Mouse (Mus musculus) hindbrain, embryonic 11.5 days (tissue): Measurements from ENCODE around the gene Sumf1. TPM values are rescaled to one million over a fixed set of nuclear protein-coding genes. Genes with fewer than 3 reads are reported as not detected.
A peak's percentile ranks its signal among the peaks of the same experiment; 100 is the strongest.

ENCODE experiments used
- ATAC-seq: fragments of 200-750 bp; cut with Nextera tagmentation; 2 replicates; pipeline ENCODE4 v1.8.0; 2017; ENCODE audit warnings: mild to moderate bottlenecking, moderate TSS enrichment, moderate library complexity; ENCODE audit not compliant: low FRiP score
- DNase-seq: peaks from one replicate; pipeline ENCODE4 v3.0.0-alpha.2; 2015; ENCODE audit warnings: low spot score
- H3K27ac ChIP-seq: fragments of 300-500 bp; sonication (generic); 2 replicates; pipeline ENCODE4 v1.5.1; 2014; ENCODE audit warnings: mild to moderate bottlenecking, low read depth, low read length
- H3K27me3 ChIP-seq: fragments of 300-500 bp; sonication (generic); 2 replicates; pipeline ENCODE4 v1.6.1; 2014; ENCODE audit warnings: mild to moderate bottlenecking, low read length, moderate library complexity, mixed read lengths; ENCODE audit not compliant: control insufficient read depth, insufficient read depth
- H3K36me3 ChIP-seq: fragments of 300-500 bp; sonication (generic); 2 replicates; pipeline ENCODE4 v1.6.1; 2014; ENCODE audit warnings: mild to moderate bottlenecking, low read length, moderate library complexity, mixed read lengths; ENCODE audit not compliant: control insufficient read depth, insufficient read depth
- H3K4me1 ChIP-seq: fragments of 300-500 bp; sonication (generic); replicated peaks from 2 replicates; pipeline ENCODE4 v1.6.1; 2014; ENCODE audit warnings: low read length, mixed read lengths; ENCODE audit not compliant: control insufficient read depth, insufficient read depth
- H3K4me2 ChIP-seq: fragments of 300-500 bp; sonication (generic); replicated peaks from 2 replicates; pipeline ENCODE4 v1.6.1; 2014; ENCODE audit warnings: mild to moderate bottlenecking, low read depth, low read length
- H3K4me3 ChIP-seq: fragments of 300-500 bp; sonication (generic); 2 replicates; pipeline ENCODE4 v1.5.1; 2014; ENCODE audit warnings: low read depth, low read length
- H3K9ac ChIP-seq: fragments of 300-500 bp; sonication (generic); 2 replicates; pipeline ENCODE4 v1.6.1; 2014; ENCODE audit warnings: low read depth, low read length
- H3K9me3 ChIP-seq: fragments of 300-500 bp; sonication (generic); 2 replicates; pipeline ENCODE4 v1.6.1; 2016; ENCODE audit warnings: low read length; ENCODE audit not compliant: control insufficient read depth
- WGBS: fragments of 180-500 bp; shearing (Covaris S2); extraction: QIAGEN DNeasy Blood & Tissue Kit; methylation state at CpG from one replicate; pipeline ENCODE4 v1.1.7; 2014; 5-methylcytosine and 5-hydroxymethylcytosine counted together
- polyA plus RNA-seq: library from polyadenylated mRNA; unstranded; fragments of >200 nt; fragmentation: Nextera tagmentation; extraction: Ambion mirVana; gene quantifications from 2 replicates; pipeline ENCODE4 v1.2.1, GENCODE M21; 2014

Sumf1 gene
- polyA plus RNA-seq, 1 experiment from 2014 or later = 13.3 TPM

- H3K4me1 ChIP-seq = no peaks in the 10 kb centered on the region
- DNase-seq (no peak), ATAC-seq (no peak)
- H3K9ac ChIP-seq = no peak overlapping the region
- no peak overlapping the region for H3K4me3 ChIP-seq
- H3K36me3 ChIP-seq = no peaks in the 10 kb centered on the region
- H3K9me3 ChIP-seq = no peaks in the 10 kb centered on the region
- WGBS = 90% methylated on average over 2 of the region's 2 CpGs
- no peak overlapping the region for H3K27ac ChIP-seq
- H3K4me2 ChIP-seq = no peak overlapping the region
- H3K27me3 ChIP-seq = no peaks in the 10 kb centered on the region
Measured at GRCm38 (mm10) chr6:108073931-108074330, 111.5 kb downstream of the Sumf1 start.

DNA sequence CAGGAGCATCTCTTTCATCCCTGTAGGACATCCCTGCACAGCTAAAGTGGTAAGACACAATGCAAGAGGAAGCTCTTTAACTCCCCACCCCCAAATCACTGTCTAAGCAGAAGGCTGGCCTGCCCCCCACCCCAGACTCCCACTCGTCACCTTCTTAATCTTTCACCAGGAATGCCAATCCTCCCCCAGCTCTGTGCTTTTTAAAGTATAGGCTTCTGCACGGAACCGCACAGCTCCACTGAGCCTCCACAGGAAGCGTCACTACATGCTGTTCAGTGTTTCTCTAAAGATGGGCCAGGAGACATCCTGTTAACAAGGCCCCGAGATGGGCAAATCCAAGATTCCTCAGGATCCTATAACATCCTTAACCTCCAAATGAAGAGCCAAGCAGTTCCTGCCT lies 112.3 kb downstream of the Sumf1 start:
- no peak overlapping the region for H3K27ac ChIP-seq
- H3K4me1 ChIP-seq = no peaks in the 10 kb centered on the region
- no peak overlapping the region for H3K4me3 ChIP-seq
- 78% methylated on average over 5 of the region's 5 CpGs for WGBS
- H3K36me3 ChIP-seq = no peaks in the 10 kb centered on the region
- H3K9ac ChIP-seq = no peak overlapping the region
- H3K27me3 ChIP-seq = no peaks in the 10 kb centered on the region
- ATAC-seq = no peak
- no peak overlapping the region for H3K4me2 ChIP-seq
- H3K9me3 ChIP-seq = no peaks in the 10 kb centered on the region
- DNase-seq = no peak

DNA sequence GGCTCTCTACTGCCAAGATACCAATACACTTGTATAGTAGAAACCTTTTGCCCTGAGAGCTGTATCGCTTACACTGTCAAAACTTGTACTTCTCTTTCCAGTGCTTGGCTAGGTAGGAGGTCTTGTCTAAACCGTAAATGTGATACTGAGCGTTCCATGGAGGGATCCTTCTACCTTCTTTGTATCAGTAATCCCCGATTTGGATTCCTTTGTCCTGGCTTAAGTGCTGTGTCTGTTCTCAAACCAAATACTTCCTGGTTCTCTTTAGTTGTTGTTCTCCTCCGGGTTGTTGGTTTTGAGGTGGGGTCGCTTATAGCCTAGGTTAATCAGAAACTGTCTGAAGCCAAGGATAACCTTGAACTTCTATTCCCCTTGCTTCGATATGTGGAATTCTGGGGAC lies 114.4 kb downstream of the Sumf1 start:
- Histone ChIP-seq H3K4me2 (no peak overlapping the region), H3K36me3 (no peaks in the 10 kb centered on the region), H3K4me1 (no peaks in the 10 kb centered on the region), H3K27ac (no peak overlapping the region), H3K27me3 (no peaks in the 10 kb centered on the region), H3K9ac (no peak overlapping the region), H3K4me3 (no peak overlapping the region), H3K9me3 (no peaks in the 10 kb centered on the region)
- ATAC-seq = no peak
- no peak for DNase-seq
- 94% methylated on average over 7 of the region's 7 CpGs for WGBS

DNA sequence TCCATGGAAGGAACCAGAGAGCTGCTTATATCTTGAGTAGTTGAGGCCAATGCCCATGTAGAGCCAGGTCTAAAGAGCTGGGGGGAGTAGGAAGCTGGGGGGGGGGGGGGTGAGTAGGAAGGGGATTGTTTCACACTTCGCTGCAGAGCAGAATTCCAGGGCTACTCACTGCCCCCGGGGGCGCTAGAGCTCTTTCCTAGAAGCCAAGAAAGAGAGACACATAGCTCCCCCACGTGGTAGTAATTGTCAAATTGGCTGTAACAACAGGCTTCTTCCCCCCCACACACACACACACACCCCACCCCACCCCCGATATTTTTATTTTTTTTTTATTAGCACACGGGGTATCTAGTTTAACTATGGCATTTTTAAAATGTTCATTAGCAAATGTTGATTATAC lies 119.8 kb downstream of the Sumf1 start:
- Histone ChIP-seq H3K36me3 (no peaks in the 10 kb centered on the region), H3K4me3 (peak overlapping the region; percentile 36), H3K27ac (0 out of 2 replicates have a peak overlapping the region, but pooled peaks have one; percentile 65), H3K27me3 (no peaks in the 10 kb centered on the region), H3K4me2 (peak overlapping the region; percentile 45), H3K4me1 (no peaks in the 10 kb centered on the region), H3K9ac (peak overlapping the region; percentile 55; the same call in 1 of the 2 replicates), H3K9me3 (no peaks in the 10 kb centered on the region)
- no peak for ATAC-seq
- WGBS = 12% methylated on average over 6 of the region's 6 CpGs
- peak; percentile 81 for DNase-seq

DNA sequence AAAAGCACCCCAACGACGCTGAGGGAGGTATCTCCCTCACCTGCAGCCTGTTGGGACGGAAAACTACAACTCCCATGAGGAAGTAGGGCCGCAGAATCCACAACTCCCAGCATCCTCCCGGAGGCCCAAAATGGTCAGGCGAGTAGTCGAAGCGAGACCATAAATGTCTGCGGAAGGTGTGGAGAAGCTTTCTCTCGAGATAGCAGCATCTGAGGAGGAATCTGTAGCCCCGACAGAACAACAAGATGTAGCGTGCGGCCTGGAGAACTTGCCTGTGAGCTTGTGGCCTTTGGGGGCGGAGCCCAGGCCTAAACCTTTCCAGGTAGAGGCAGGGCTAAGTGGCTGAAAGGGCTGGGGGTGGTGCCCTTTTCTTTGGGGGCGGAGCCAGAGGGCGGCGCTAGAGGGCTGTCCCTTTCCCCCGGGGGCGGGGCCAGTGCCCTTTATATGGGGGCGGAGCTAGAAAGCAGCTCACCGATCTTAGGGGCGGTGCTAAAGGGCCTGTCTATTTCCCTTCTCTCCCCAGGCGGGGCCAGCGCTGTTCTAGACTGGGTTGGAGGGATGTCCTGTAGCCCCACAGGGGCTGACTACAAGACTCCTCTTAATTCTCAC lies 120.4 kb downstream of the Sumf1 start, which contains the start of gene Setmar:
Gene Setmar, plus strand, starts transcription at position 128 of the 609 bp plus-strand sequence.
- DNase-seq (peak; percentile 97), ATAC-seq (peak; percentile 98)
- H3K4me3 ChIP-seq = peak within 1 kb of the TSS; percentile 36
- no peaks in the 10 kb centered on the region for H3K4me1 ChIP-seq
- H3K27ac ChIP-seq = peak within 1 kb of the TSS; percentile 65
- peak within 1 kb of the TSS; percentile 45 for H3K4me2 ChIP-seq
- peak within 1 kb of the TSS; percentile 55 for H3K9ac ChIP-seq
- no peaks in the 10 kb centered on the region for H3K36me3 ChIP-seq
- H3K27me3 ChIP-seq = no peaks in the 10 kb centered on the region
- no peaks in the 10 kb centered on the region for H3K9me3 ChIP-seq
- under 1% methylated on average over 22 of the region's 24 CpGs for WGBS

GRCm38 (mm10) chr6:108061121-108061520 lies 124.3 kb downstream of the Sumf1 start:
- ATAC-seq = no peak
- no peaks in the 10 kb centered on the region for H3K27me3 ChIP-seq
- no peaks in the 10 kb centered on the region for H3K9me3 ChIP-seq
- no peak overlapping the region for H3K4me3 ChIP-seq
- 87% methylated on average over 3 of the region's 3 CpGs for WGBS
- DNase-seq = no peak
- no peaks in the 10 kb centered on the region for H3K36me3 ChIP-seq
- H3K4me2 ChIP-seq = no peak overlapping the region
- no peak overlapping the region for H3K27ac ChIP-seq
- no peaks in the 10 kb centered on the region for H3K4me1 ChIP-seq
- no peak overlapping the region for H3K9ac ChIP-seq

DNA sequence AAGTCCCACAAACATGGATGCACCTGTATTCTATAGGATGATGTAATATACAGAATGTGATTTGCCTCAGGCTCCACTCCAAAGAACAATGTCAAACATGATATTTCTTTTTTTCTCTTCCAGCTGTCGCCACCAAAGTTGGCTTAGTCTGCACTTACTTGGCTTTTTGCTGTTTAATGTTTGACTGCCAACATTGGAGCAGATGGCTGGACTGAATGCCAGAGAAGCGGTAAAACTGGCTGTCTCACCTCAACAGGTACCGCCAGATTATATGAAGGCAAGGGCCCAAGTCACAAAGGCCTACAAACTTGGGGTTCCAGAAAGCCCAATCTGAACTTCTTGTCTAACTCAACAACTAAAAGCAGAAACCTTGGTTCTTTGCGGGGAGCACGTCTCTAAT lies 127.3 kb downstream of the Sumf1 start:
- whole genome bisulfite sequencing = 94% methylated on average over 5 of the region's 5 CpGs
- no peaks in the 10 kb centered on the region for H3K9me3 ChIP-seq
- no peaks in the 10 kb centered on the region for H3K27me3 ChIP-seq
- no peak overlapping the region for H3K9ac ChIP-seq
- ATAC-seq (no peak), DNase-seq (no peak)
- H3K4me2 ChIP-seq = no peak overlapping the region
- no peak overlapping the region for H3K27ac ChIP-seq
- H3K36me3 ChIP-seq = no peaks in the 10 kb centered on the region
- no peaks in the 10 kb centered on the region for H3K4me1 ChIP-seq
- no peak overlapping the region for H3K4me3 ChIP-seq

GRCm38 (mm10) chr6:108057353-108057752 lies 128.0 kb downstream of the Sumf1 start:
- Histone ChIP-seq H3K4me1 (no peaks in the 10 kb centered on the region), H3K9ac (no peak overlapping the region), H3K9me3 (no peaks in the 10 kb centered on the region), H3K27me3 (no peaks in the 10 kb centered on the region), H3K36me3 (no peaks in the 10 kb centered on the region), H3K4me2 (no peak overlapping the region), H3K4me3 (no peak overlapping the region), H3K27ac (no peak overlapping the region)
- no peak for ATAC-seq
- no peak for DNase-seq
- 74% methylated on average over 4 of the region's 4 CpGs for WGBS
